Mouse (Mus musculus) liver, embryonic 14.5 days (tissue): ENCODE measurements around the gene Cltrn. TPM values are rescaled to one million over a fixed set of nuclear protein-coding genes. Genes with fewer than 3 reads are reported as not detected.

Experiments used
- ATAC-seq: fragments of 200-750 bp; cut with Nextera tagmentation; 2 replicates; pipeline ENCODE4 v1.8.0; 2017; ENCODE audit warnings: moderate number of reproducible peaks, mild to moderate bottlenecking, moderate library complexity; ENCODE audit not compliant: insufficient read depth
- DNase-seq, 3 experiments: peaks; one replicate each; pipeline ENCODE4 v3.0.0-alpha.2; 2012 to 2013; ENCODE audit warnings: low read depth in 3 of 3, low spot score in 3 of 3
- H3K27ac ChIP-seq: fragments of 300-500 bp; sonication (generic); 2 replicates; pipeline ENCODE4 v1.5.1; 2014; ENCODE audit warnings: moderate library complexity, mild to moderate bottlenecking, control low read depth, inconsistent platforms
- H3K27me3 ChIP-seq: fragments of 300-500 bp; sonication (generic); 2 replicates; pipeline ENCODE4 v1.6.1; 2014; ENCODE audit warnings: mild to moderate bottlenecking, low read length, moderate library complexity; ENCODE audit not compliant: control insufficient read depth, insufficient read depth
- H3K36me3 ChIP-seq: fragments of 300-500 bp; sonication (generic); replicated peaks from 2 replicates; pipeline ENCODE4 v1.6.1; 2014; ENCODE audit warnings: low read depth; ENCODE audit not compliant: control insufficient read depth, insufficient read depth
- H3K4me1 ChIP-seq, 2 experiments: fragments of 200-500 bp in 1 of 2; fragments of 300-500 bp in 1 of 2; sonication (generic) in 1 of 2; replicated peaks; 2 replicates each; pipeline ENCODE4 v1.6.1; 2012 to 2014; ENCODE audit warnings: antibody characterized with exemption in 1 of 2, inconsistent platforms in 1 of 2, low read length in 1 of 2; ENCODE audit not compliant: control insufficient read depth in 2 of 2, insufficient read depth in 2 of 2
- H3K4me2 ChIP-seq: fragments of 300-500 bp; sonication (generic); 2 replicates; pipeline ENCODE4 v1.6.1; 2014; ENCODE audit warnings: low read depth, mild to moderate bottlenecking, control low read depth, moderate library complexity
- H3K4me3 ChIP-seq, 2 experiments: fragments of 200-500 bp in 1 of 2; fragments of 300-500 bp in 1 of 2; sonication (generic) in 1 of 2; 2 replicates each; pipeline ENCODE4 v1.5.1; 2012 to 2014; ENCODE audit warnings: low read depth in 2 of 2, low read length in 2 of 2, mild to moderate bottlenecking in 2 of 2, control low read depth in 1 of 2, inconsistent platforms in 1 of 2, moderate library complexity in 1 of 2; ENCODE audit not compliant: insufficient read depth in 1 of 2
- H3K9ac ChIP-seq: fragments of 300-500 bp; sonication (generic); replicated peaks from 2 replicates; pipeline ENCODE4 v1.6.1; 2014; ENCODE audit warnings: mild to moderate bottlenecking, control low read depth, moderate library complexity
- H3K9me3 ChIP-seq: fragments of 300-500 bp; sonication (generic); 2 replicates; pipeline ENCODE4 v1.6.1; 2016; ENCODE audit warnings: low read length, mixed read lengths; ENCODE audit not compliant: control insufficient read depth
- CTCF ChIP-seq: IDR thresholded peaks from 2 replicates; pipeline ENCODE4 v1.5.1; 2016; ENCODE audit warnings: antibody characterized with exemption, low read depth, control low read depth
- EP300 ChIP-seq: IDR thresholded peaks from 2 replicates; pipeline ENCODE4 v1.6.1; 2016; ENCODE audit warnings: antibody characterized with exemption, low read depth
- WGBS: fragments of 180-500 bp; shearing (Covaris S2); extraction: QIAGEN DNeasy Blood & Tissue Kit; methylation state at CpG from one replicate; pipeline ENCODE4 v1.1.7; 2014; ENCODE audit not compliant: insufficient replicate concordance; 5-methylcytosine and 5-hydroxymethylcytosine counted together
- polyA plus RNA-seq, 2 experiments: library from polyadenylated mRNA; depleted of rRNA in 1 of 2; stranded (reverse) in 1 of 2; unstranded in 1 of 2; fragments of >200 nt; fragmentation: Nextera tagmentation in 1 of 2; extraction: Ambion mirVana in 1 of 2; gene quantifications; 2 replicates each; pipeline versions ENCODE4 v1.2.1 to v1.2.3; 2012 to 2014

Cltrn gene
- polyA plus RNA-seq, 2 experiments, result 0.16 to 0.46 TPM

DNA sequence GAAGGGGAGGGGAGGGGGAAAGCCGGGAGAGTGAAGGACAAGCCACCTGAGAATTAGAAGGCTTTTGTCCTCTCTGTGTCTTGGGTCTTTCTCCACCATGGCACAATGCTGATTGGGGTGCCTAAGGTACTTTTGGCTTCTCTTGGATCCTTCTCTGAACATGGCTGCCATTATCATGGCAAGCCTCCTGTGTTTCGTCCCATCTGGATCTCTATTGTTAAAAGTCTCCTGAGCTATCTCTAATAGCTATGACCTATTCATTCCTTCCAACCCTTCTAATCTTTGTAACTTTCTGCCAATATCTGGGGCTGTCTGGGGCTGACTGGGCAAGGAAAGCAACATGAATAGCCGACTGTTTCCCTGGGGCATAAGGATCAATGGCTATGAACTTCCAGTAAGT, 30.1 kb upstream of the Cltrn start:
- Histone ChIP-seq H3K9me3 (no peaks in the 10 kb centered on the region), H3K27ac (no peak overlapping the region), H3K9ac (no peak overlapping the region), H3K4me1 (no peaks in the 10 kb centered on the region), H3K4me3 (no peak overlapping the region), H3K27me3 (no peaks in the 10 kb centered on the region), H3K4me2 (no peak overlapping the region), H3K36me3 (no peaks in the 10 kb centered on the region)
- DNase-seq (no peak), ATAC-seq (no peak)
- 61% methylated on average over 3 of the region's 3 CpGs for WGBS
- TF ChIP-seq CTCF (no peak), EP300 (no peak)

DNA sequence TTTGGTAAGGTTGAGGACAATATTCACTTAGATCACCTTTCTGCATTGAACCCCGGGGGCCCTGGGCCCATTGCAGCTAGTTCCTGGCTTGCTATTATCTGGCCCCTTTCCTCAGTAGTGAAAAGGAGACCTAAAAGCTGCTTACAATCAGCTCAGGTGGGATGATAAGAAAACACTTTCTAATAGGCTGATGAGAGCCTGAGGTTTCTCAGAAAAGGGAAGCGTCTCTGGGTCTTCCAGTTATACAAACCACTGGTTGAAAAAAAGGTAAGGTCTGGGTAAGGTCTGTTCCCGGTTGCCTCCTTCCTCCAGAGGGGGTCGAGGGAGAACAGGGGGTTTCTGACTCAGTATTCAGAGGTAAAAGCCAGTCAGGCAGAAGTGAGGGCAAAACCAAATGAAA, 29.6 kb upstream of the Cltrn start:
- H3K4me3 ChIP-seq, result no peak overlapping the region
- TF ChIP-seq CTCF (no peak), EP300 (no peak)
- H3K36me3 ChIP-seq, result no peaks in the 10 kb centered on the region
- H3K9ac ChIP-seq, result no peak overlapping the region
- ATAC-seq, result no peak
- no peak for DNase-seq
- H3K4me2 ChIP-seq, result no peak overlapping the region
- no peaks in the 10 kb centered on the region for H3K4me1 ChIP-seq
- no peak overlapping the region for H3K27ac ChIP-seq
- no peaks in the 10 kb centered on the region for H3K27me3 ChIP-seq
- H3K9me3 ChIP-seq, result no peaks in the 10 kb centered on the region
- 33% methylated on average over 4 of the region's 4 CpGs for WGBS

DNA sequence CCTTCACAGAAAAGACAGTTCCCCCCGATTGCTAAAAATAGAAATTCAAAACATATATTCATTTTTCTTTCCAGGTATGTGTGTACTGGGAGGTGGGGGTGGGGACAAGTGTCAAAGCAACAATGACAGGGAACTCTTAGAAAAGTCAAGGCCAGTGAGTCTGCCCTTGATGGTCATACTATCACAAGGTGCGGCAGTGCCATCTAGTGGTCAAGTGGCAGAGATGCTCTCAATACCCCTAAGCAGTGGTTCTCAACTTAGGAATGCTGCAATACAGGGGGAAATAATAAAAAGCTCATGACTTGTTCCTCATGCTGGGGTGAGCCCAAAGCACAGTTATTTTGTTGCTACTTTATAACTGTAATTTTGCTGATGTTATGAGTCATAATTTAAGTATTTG, 22.4 kb upstream of the Cltrn start:
- Histone ChIP-seq H3K9me3 (no peaks in the 10 kb centered on the region), H3K27me3 (no peaks in the 10 kb centered on the region), H3K9ac (no peak overlapping the region), H3K4me2 (no peak overlapping the region), H3K4me1 (no peaks in the 10 kb centered on the region), H3K4me3 (no peak overlapping the region), H3K36me3 (no peaks in the 10 kb centered on the region; the same call in 1 of the 2 replicates), H3K27ac (no peak overlapping the region)
- TF ChIP-seq EP300 (no peak), CTCF (peak; percentile 85)
- ATAC-seq (peak; percentile 69), DNase-seq (peak; percentile 50 to 56 (median 54))
- 7% methylated on average over 2 of the region's 2 CpGs for WGBS

DNA sequence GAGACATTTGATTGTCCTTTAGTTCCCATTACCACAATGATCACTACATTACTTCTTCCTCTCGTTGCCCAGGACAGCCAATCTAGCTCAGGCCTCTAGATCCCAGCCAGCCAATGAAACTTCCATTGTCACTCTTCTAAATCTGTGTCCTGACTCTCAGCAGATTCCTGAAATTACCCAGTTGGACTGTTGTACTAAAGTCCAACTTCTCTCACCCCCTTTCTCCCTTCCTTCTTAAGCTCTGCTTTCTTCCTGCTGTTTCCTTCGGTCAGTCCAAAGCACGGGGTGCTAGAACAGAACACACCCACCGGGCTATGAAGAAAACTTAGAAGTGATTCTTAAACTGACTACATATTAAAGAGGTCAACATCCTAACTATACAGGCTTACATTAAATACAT, 19.7 kb upstream of the Cltrn start:
- TF ChIP-seq EP300 (no peak), CTCF (no peak)
- ATAC-seq, result no peak
- H3K4me1 ChIP-seq, result no peaks in the 10 kb centered on the region
- H3K4me2 ChIP-seq, result no peak overlapping the region
- H3K4me3 ChIP-seq, result no peak overlapping the region
- H3K9ac ChIP-seq, result no peak overlapping the region
- DNase-seq, result no peak
- 80% methylated on average over 4 of the region's 4 CpGs for WGBS
- no peaks in the 10 kb centered on the region; the same call in 1 of the 2 replicates for H3K36me3 ChIP-seq
- no peaks in the 10 kb centered on the region for H3K9me3 ChIP-seq
- no peaks in the 10 kb centered on the region for H3K27me3 ChIP-seq
- no peak overlapping the region for H3K27ac ChIP-seq

DNA sequence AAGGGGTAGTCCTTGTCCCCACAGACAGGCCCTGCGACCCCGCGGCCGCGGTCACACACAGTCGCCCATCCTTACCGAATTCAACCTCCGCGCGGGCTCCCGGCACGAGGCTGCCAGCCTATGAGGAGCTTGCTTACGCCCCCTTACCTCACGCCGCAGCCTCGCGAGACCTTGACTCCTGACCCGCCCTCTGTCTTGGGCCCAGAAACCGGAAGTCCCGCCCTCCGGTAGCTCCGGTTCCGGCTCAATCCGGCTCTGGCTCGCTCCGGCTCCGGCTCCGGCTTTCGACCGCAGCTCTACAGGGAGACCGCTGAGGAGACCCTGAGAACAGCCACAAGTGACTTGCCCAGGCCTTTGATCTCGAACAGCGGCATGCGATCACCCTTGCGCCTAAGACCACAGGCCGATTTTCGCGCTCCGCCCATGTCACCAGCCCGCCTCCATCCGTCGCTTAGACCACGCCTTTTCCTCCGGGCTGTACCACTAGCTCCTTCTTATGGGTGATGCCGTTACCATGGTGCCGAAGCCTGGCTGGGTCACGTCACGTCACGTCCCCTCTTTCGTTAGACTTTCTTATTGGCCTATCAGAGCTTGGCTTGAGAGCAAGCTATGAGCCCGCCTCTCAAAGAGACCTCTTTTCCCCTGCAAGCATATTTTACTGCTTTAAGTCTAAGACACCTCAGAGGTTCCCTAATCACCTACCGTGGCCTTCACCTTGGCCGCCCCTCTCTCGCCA, 12.4 kb upstream of the Cltrn start, which contains the start of gene Siah1b:
Gene Siah1b (minus strand): TSS at position 454 of the 736 bp plus-strand sequence.
- 22% methylated on average over 50 of the region's 54 CpGs for WGBS
- H3K27ac ChIP-seq, result peak within 1 kb of the TSS; percentile 63
- peak; percentile 67; the same call in 1 of the 2 replicates for TF ChIP-seq EP300
- no peak for TF ChIP-seq CTCF

More for the DNA sequence above, 12.4 kb upstream of the Cltrn start, which contains the start of gene Siah1b:
- H3K4me2 ChIP-seq, result peak within 1 kb of the TSS; percentile 74
- no peaks in the 10 kb centered on the region for H3K9me3 ChIP-seq
- peaks cover 0 to 3% of the 10 kb centered on the region in 2 experiments; a peak in 1 of 4 replicates for H3K4me1 ChIP-seq
- H3K9ac ChIP-seq, result peak within 1 kb of the TSS; percentile 73
- H3K4me3 ChIP-seq, result peak within 1 kb of the TSS; percentile 77 to 83
- ATAC-seq (peak; percentile 97), DNase-seq (peak; percentile 90)
- peaks cover 3% of the 10 kb centered on the region for H3K36me3 ChIP-seq
- no peaks in the 10 kb centered on the region for H3K27me3 ChIP-seq
